Mouse (Mus musculus): ENCODE measurements around the gene Atrnl1. TPM values are rescaled to one million over a fixed set of nuclear protein-coding genes. Genes with fewer than 3 reads are reported as not detected.
"Not testable (repeated sequence)": the region's sequence is repeated elsewhere in the genome, so short reads cannot be mapped to it uniquely, and the experiment has no call there.

Atrnl1 gene
- total RNA-seq, 2 experiments from 2014 or later: 64.3 to 71.3 TPM

DNA sequence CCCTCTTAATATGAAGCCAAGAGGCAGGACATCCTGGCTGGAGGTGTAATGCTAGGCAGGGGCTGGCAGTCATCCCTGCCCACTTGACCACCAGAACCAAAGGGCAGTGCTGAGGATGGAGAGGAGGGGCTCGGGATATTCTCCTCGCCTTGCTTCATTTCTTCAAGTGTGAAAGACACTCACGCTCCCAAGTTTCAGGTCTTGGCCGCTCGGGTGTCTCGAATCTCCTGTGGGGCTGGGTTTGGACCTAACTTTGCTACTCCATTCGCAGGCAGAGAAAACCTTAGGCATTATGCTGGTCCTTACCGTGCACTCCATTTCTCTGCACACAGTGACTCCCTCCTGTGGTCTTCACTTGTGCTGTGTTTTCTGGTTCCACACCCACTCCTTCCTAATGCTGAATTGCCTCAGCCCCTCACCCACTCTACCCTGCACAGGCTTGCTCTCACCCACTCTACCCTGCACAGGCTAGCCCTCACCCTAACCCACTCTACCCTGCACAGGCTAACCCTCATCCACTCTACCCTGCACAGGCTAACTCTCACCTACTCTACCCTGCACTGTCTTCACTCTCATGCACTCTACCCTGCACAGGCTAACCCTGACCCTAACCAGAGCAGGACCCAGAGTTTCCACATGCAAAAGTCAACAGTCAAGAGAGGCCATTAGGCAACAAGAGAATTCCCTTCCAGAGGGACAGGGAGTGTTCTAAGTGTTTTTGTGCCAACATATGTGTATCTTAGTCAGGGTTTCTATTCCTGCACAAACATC, 410.9 kb downstream of the Atrnl1 start:
- DNase-seq (ENCODE audit: low spot score in 2 of 2): no peak

DNA sequence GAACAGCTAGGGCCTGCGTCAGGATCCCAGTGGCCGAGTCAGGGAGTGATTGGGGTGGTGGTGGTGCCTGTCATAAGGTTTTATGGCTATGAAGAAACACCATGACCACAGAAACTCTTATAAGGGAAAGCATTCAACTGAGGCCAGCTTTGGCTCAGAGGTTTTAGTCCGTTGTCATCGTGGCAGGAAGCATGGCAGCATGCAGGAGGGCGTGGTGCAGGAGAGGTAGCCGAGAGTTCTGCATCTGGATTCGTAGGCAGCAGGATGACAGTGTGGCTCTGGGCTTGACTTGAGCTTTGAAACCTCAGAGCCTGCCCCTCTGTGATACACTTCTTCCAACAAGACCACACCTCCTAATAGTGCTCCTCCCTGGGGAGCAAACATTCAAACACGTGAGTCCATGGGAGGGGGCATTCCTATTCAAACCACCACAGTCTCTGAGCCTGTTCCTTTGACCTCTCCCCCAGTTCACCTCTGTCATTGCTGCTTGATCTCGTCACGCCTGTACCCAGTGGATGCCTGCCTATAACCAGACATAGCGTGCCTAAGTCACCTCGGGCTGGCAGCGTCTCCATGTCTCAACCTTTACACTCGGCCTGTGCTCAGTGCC, 412.5 kb downstream of the Atrnl1 start:
- DNase-seq (ENCODE audit: low spot score in 2 of 2): no peak

DNA sequence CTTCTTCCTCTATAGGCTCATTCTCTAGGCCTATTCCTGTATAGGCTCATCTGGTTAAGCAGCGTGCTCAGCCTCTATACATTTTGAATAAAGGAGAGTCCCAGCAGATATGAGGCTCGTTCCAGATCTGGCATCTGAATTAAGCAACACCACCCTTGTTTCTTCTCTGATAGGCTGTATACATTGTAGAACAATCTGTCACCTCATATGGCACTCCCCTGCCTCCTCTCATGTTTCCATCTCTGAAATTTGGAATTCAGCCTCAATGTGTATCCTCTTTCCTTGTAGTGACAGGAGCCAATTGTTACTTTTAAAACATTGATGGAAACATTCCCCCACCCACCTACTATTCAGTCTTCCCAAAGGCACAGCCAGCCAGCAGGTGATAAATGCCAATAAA, 414.2 kb downstream of the Atrnl1 start:
- DNase-seq (ENCODE audit: low spot score in 2 of 2): peak in 1 of 2 experiments; percentile 66

DNA sequence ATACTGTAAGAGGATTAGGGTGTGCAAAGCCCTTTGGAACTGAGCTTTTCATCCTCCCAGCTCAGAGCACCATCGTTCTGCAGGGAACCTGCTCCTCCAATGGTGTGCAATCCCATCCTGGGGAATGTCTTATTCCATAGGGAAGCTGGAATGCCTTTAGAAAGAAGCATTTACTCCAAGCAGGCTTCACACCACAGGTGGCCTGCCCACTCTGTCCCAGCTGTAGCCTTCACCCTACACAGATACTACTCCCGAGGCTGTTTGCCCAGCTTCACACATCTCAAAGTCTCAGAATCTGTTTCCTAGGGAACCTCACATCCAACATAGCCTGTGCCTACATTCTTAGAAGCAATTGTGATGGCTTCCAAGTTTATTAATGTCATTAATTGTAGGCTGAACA, 418.8 kb downstream of the Atrnl1 start:
- DNase-seq (ENCODE audit: low spot score in 2 of 2): no peak

DNA sequence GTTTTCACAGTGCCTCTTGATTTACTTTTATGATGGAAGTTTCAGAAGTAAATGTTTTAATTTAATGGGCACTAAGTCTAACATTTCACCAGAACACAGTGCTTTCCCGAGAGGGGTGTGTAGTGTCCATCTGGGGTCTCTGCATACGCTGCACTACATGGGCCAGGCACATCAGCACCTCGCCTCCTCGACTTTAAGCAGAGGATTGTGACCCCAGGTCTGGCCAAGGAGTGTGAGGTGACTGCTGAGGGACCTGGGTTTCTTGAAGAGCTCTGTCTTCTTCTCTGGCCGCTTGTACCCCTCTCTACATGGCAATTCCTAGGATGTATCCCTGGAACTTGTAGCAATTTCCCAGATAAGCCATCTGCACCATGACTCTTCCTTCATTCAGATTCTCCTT, 422.4 kb downstream of the Atrnl1 start:
- DNase-seq (ENCODE audit: low spot score in 2 of 2): no peak

DNA sequence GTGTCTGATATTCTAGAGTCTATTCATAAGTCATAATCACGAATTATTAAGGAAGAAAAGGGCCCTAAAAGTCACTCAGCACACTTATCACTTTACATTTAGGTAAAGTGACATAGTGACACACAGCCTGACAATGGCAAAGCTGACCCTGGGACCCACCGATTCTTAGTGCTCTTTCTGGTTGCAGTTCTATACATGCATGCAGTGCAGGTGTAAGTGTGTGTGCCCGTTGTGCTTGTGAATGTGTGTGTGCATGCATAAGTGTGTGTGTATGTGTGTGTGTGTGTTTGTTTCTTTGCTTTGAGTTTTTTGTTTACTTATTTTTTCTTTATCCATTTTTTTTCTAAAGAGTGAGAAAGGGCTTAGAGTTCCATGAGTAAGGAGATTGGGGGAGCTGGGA, 425.3 kb downstream of the Atrnl1 start:
- no peak for DNase-seq (ENCODE audit: low spot score in 2 of 2)

DNA sequence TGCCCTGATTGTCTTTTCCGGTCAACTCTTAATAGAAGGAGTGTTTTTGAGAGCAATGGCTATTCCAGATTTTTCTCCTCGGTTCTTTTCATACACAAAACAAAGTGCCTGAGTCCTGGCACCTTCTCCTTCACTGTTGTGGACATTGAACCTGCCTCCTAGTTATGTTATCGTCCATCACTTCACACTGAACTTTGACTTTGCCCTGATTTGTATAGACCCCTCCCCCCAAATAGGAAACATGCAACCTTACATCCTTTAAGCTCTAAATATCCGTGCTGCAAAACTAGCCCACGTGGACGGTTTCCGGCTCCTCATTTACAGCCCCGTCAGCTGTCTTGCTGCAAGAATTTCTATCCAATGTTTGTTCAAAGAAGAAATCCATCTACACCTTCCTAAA, 432.3 kb downstream of the Atrnl1 start:
- DNase-seq (ENCODE audit: low spot score in 2 of 2): no peak

DNA sequence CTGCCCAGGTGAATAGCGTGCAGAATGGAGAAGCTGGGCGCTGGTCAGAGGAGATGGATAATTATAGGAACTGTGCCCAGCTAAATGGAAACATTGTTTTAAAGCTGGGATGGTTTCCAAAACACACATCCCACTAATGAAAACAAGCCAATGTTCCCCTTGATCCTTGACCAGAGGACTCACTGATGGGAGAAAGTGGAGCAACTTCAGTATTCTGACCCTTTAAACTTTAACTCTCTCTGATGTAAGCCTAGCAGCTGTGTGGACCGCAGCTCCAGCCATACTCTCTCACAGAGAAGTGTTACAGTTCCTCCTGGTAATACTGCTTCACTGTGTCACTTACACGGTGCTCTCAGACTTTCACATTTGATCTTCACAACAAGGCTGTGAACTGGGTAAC, 432.7 kb downstream of the Atrnl1 start:
- DNase-seq (ENCODE audit: low spot score in 2 of 2): no peak

DNA sequence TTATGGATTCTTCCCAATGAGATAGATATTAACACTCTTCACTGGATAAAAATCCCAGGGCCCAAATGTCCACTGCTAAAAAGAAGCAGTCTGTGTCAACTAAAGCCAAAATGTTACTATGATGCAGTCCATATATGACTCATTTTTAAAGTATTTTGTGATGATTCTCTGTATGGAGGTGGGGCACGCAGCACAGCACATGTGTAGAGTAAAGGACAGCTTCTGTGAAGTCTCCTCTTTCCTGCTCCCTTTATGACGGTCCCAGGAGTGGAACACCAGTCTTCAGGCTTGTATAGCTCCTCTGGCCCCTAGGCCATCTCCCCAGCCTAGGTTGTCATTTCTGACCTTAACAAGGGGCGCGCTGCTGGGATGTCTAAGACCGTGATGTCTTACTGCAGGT, 434.0 kb downstream of the Atrnl1 start:
- DNase-seq (ENCODE audit: low spot score in 2 of 2): no peak

DNA sequence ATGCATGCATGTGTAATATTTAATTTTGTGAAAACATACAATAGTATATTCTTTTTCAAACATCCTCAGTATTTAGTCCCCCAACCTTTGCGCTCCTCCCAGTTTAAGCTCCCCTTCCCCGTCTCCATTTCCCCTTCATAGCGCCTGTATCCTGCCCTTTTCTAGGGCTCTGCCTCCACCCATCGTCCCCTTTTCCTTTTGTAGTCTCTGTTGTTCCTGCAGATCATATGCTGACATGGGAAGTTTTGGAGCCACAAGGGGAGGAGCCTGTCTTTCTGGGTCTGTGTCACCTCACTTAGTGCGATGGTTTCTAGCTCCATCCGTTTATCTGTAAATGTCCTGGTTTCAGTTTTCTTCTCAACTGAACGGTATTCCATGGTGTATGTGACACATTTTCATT, 435.8 kb downstream of the Atrnl1 start:
- no peak for DNase-seq (ENCODE audit: low spot score in 2 of 2)

DNA sequence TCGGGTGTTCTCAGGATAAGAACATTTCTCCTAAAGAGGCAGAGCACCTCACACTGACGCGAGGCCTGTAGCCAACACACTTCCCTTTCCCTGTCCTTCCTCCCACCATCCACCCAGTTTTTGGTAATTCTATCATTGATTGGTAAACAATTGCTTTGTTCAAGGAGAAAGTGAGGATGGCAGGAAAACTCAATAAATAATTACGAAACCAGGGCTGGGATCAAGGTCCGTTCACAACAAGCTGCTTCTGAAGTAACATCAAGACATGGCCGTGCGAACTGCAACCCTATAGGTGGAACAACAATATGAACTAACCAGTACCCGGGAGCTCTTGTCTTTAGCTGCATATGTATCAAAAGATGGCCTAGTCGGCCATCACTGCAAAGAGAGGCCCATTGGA, 439.6 kb downstream of the Atrnl1 start:
- DNase-seq (ENCODE audit: low spot score in 2 of 2): not testable (repeated sequence)

DNA sequence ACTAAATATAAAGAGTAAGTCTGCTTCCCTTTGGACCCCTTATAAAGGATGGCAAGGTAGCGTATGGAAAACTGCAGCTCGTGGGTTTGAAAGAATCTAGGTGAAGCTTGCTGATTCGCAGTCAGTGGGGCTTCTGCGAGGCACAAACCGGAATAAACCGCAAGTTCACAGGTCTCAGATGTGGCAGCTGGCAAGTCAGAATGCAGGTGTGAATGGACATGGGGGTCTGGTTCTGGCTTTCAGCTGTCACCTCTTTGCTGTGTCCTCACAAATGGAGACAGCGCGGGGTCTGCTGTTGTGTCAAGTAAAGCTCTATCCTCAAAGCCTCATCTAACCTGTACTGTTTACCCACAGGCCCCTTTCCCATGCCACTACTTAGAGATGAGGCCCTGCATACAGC, 440.2 kb downstream of the Atrnl1 start:
- no peak for DNase-seq (ENCODE audit: low spot score in 2 of 2)

DNA sequence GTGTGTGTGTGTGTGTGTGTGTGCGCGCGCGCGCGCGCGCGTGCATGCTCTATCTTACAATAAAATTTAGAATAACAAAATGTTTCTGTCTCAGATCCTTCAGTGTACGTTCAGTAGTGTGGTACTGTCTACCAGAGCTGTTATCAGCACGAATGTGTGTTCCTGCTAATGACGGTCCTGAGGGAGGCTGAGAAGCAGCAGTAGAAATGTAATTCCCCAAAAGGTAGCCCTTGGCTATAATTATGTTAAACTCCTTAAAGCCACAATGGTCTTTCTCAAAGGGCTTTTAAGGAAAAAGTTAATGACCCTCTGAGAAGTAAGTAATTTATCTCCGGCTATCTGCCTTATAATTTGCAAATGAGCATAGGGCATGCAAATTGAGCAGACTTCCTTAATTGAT, 441.1 kb downstream of the Atrnl1 start:
- DNase-seq (ENCODE audit: low spot score in 2 of 2): no peak

DNA sequence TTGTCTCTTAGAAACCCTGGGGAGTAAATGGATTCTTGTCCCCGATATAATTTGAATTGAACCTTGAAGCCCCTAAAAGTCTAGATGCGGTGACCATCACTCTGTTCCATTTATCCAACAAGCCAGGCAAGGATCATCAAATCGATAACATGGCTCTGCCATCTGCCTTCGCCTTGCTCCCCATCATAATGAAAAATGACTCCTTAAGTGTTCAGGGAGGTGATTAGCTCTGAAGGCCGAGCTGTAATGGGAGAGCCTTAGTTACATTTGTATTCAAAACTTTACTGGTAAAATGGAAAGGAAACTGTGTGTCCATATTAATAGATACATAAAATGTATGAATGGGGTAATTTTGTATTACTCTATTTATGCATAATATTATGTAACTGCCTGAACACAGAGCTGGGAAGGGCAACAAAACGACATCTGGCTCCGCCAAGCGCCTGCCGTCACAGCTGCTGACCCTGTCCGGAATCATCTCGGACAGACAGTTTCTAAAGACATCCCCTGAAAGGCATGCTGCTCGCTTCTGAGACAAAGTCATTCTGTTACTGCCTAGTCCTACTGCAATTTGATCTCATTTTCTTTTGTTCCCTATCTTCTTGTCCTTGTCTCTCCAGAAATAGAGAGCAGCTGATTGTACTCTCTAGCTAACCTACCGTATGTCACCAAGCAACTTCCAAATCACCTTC, 441.8 kb downstream of the Atrnl1 start:
- DNase-seq (ENCODE audit: low spot score in 2 of 2): no peak

DNA sequence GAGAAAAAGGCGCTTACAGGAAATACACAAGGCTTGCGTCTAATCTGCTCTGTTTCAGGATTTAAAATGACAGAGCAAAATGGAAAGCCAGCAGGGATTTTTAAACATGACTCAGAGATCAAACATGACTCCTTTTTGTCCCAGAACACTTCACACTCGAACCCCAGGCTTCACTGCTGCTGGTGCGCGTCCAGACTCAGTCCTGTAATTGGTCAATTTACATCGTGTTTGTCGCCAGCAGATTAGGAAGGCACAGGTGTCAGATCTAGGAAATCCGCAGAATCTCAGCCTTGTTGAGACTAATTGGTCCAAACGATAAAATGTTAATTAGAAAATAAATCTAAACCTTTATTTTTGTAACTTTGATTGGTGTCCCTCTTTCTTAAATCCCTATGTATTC, 448.9 kb downstream of the Atrnl1 start:
- no peak for DNase-seq (ENCODE audit: low spot score in 2 of 2)

DNA sequence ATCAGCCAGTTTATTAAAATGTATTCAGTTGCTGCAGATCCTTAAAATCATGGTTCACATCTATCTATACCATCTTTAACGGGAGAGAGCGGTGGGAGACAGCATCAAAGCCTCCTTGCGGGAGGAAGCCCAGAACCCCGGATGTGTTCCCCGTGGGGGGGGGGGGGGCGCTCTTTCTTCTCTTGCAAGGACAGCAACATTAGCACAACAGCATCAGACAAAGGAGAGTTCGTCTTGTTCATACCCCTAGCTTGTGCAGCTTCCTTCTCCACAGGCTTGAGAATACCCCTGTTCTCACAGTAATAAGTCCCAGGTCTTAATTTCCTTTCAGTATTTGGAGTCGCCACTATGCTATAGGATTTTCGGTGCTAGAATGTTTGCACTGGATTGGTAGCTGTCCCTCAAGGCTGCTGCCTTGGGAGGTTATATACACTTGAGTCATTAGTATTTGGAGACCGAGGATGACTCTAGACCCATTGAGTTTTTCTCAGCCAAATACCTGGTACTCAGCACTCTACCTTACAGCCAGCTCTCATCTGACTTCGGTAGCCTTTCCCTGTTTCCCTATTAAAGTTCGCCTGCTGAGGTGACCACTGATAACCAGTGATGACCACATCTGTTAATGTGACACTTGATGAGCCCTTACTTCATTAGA, 449.5 kb downstream of the Atrnl1 start:
- DNase-seq (ENCODE audit: low spot score in 2 of 2): no peak

DNA sequence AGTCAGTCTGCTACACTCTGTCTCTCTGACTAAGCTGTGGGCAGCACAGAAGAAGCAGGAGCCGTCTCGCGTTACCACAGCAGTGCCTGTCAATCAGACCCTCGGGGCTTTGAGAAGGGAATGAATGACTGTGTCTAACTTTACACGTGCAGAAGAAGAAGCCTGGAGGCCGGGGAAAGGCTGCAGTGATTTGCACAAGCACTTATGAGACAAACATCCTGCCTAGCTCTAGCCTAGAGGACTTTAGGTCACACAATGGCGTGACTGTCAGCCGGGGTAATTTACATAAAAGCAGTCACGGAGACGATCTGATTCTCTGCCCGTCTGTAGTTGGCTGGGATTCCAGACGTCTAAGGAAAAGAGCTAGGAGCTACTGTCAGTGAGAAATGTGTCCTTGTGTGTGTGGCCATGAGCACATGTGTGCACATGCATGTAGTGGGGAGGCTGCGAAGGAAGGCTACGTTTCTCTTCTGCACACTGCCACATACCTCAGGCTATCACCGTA, 450.1 kb downstream of the Atrnl1 start:
- no peak for DNase-seq (ENCODE audit: low spot score in 2 of 2)

DNA sequence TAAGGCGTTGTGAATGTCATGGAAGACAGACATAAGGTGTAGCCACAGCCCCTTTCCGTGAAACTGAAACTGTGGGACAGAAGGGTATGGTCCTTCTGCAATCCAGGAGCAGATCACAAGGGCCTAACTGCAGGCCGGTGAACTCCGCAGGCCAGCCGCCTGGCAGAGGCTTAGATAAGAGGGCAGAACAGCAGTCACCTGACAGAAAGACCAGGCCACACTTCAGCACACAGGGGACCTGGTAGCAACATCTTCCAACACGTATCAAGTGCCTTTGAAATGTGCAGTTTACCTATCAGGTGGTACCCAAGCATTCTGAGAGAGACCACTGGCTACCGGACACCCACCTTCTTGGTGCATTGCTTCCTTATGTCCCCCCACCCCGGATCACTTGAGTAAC, 451.1 kb downstream of the Atrnl1 start:
- DNase-seq (ENCODE audit: low spot score in 2 of 2): no peak

DNA sequence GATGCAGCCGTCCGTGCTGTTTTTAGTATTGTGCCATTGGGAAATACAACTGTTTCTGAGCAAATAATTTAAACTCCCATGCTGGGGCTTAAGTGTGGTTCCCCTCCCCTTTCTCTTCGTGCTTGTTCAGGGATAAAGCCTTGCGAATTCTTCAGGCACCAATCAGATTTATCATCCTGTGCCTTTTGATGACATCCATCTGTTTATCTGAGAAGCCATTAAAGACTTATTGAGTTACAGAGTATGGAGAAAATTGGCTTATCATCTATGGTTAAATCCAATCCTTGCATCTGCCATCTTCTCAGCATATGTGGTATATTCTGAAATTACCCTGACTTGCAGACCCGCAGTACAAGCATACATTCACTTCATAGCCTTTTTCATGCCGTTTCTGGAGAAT, 452.7 kb downstream of the Atrnl1 start:
- DNase-seq (ENCODE audit: low spot score in 2 of 2): no peak

DNA sequence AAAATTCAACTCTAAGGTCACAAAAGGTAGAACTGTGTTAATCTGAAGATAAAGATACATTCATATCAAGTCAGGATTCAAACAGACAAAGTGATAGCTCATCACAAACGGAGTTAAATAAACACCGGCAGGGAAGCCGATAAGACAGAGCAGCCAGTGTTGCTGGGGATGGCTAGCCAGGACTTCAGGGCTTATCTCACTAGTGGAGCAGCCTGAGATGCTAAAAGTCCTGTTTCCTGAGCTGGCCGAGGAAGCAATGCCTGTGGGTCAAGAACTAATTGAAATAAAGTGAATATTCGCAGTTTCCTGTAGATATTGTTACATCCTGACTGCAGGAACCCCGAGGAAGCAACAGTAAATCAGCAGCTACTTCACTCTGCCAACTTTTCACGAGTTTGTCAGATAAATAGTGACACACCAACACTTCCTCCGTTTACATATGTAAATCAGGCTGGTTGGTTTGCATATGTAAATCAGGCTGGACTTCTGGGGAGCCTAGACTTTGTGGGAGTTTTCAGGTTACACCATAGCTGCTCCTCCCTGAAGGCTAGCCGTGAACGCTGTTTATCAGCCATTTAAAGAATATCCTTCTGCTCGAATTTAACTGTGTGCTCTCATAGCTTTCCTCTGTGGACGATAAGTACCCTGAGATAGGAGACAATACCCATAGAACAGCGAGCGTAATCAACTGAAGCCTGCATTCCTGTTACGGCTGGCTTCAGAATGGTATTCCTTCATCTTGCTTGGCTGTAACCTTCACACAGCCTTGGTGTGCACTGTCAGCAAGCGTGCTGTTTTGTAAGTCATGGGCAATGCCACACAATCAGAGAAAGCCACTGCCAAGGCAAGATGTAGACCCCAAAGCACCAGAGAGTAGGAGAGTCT, 453.5 kb downstream of the Atrnl1 start:
- DNase-seq (ENCODE audit: low spot score in 2 of 2): no peak

DNA sequence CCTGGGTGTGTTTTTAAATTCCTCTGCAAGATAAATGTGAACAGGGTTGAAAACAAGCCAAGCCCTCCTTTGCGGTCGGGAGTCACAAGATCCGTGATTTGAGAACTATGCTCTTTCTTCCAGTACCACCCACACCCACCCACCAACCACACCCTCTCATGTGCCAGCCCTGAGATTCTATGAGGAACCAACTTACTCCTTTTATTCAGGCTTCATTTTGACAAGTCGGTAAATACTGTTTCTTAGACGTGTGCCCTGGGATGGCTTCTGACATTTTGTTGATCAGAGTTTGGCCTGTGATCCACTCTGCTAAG, 454.1 kb downstream of the Atrnl1 start:
- DNase-seq (ENCODE audit: low spot score in 2 of 2): no peak

Data from layer of hippocampus, adult 18-20 months (tissue).